Mouse (Mus musculus) thymus, postnatal 10 days (tissue): ENCODE data around the gene C1galt1c1.

Experiments used
- DNase-seq, 2 experiments: peaks; one replicate each; pipeline ENCODE4 v3.0.0; 2021; ENCODE audit warnings: low spot score in 2 of 2

C1galt1c1 gene

DNA sequence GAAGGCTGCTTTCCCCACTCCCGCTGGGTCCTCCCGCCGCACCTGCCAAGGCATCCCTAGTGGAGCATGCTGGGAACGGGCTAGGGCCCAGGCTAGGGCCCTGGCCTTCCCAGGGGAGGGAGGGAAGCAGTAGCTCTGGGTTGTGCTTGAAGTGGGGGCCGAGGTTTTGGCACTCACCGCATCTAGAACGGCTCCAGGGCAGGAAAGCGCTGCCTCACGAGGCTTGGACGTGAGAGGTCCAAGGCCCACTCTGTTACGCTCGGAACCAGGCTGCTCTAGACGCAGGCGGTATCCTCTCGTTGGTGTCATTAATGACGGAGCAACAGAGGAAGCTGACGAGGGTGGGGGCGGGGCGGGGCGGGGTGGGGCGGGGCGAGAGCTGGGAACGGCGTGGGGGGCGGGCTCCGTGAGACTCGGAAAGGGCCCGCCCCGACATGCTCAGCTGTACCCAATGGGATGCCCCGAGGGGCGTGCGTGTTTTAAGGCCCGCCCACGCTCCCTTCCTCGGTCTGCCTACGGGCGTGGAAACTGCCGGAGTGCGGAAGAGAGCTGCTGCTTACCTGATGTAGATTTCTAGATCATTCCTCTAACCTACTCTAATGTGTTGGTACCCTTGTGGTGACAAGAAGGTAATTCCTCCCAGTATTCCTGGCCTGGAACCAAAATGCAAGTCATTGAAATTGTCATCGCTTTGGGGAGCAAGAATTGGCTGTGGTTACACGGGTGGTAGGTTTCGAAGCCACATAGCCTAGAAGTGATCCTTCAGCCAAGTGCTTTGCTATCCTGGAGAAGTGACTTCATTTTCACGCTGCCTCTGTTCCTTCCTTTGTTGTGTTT is at the start of gene C1galt1c1:
Gene C1galt1c1, minus strand, starts transcription at position 287 of the 837 bp plus-strand sequence.
- DNase-seq, result peak; percentile 86 to 89

- no peak for DNase-seq
Measured at GRCm38 (mm10) chrX:38681972-38682371, 47.1 kb upstream of the C1galt1c1 start.

DNA sequence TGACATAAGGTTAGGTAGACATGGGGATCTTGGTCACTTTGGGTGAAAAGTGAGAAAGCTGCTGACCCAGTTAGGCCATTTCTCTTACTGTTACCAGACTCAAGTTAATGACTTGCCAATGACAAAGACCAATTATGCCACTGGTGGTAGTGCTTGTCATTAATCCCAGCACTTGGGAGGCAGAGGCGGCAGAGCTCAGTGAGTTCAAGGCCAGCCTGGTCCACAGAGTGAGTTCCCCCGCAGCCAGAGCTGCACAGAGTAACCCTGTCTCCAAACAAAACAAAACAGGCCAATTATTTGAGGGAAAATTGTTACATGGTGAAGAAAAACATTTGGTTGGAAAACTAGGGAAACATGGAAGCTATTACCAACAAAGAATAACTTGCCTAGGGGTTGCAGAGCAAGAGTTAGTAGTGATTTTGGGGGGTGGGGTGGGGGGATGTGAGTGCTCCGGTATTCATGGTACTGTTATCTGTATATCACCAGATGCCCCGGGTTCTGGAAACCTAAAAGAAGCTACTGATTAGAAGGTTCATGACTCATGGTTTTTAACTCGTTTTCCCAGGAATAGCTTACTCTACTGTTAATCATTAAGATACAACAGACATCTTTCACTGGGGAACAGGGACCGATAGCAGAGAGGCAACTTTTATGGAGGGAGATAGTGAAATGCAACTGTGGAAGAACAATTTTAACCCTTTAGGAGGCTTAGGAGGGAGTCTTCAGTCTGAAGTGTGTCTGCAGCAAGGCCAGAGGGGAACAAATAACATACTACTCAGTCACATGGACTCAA is 34.4 kb upstream of the C1galt1c1 start:
- no peak for DNase-seq

DNA sequence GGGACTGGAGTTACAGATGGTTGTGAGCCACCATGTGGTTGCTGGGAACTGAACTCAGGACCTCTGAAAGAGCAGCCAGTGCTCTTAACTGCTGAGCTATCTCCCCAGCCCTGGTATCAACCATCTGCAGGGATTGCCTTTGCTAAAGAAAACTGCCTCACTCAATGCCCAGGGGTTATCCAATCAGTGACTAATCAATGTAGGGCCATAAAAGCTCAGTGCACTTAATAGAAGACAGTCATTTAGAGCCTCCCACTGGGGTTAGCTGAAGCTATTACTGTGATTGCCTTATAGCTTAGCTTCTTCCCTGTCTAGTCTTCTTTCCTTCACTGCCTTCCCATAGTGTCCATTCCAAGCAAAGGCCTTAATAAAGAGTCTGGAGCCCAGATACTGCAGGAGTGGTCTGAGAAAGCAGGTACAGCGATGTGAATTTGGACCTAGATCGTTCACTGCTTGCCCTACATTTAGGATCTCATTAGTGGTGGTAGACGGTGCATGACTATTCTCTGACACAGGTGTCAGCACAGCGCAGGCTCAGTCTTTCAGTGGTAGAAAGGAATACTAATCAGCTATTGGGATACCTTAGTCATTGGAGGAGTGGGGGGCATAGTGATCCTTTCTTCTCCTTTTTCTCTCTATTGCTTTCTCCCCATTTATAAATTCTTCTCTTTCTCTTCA is 21.5 kb upstream of the C1galt1c1 start:
- DNase-seq, result no peak

GRCm38 (mm10) chrX:38654681-38655080 is 19.8 kb upstream of the C1galt1c1 start:
- no peak for DNase-seq

GRCm38 (mm10) chrX:38653181-38653580 is 18.3 kb upstream of the C1galt1c1 start:
- no peak for DNase-seq

GRCm38 (mm10) chrX:38651167-38651566 is 16.3 kb upstream of the C1galt1c1 start:
- DNase-seq, result no peak

DNA sequence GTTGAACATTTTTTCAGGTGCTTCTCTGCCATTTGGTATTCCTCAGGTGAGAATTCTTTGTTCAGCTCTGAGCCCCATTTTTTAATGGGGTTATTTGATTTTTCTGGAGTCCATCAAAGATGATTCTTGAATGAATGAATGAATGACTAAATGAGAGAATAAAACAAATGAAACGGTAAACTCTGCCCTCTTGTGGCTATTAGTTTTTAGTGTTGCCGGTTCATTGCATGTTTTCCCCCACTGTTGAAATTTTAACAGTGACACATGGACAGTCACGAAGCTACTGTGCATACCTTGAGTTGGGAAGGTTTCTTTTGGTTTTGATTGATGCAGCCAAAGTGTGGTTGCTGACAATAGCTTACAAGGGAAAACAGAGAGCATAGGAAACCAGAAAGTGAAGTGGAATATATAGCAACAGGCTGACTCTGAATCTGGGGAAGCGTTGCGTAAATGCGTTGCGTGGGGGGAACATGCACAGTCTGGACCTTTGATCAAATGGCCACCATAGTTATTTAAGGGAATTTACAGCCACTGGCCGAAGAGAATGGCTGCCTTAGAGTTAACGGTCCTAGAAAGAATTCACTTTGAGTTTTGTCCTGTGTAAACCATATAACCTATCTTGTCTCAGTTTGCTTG is 15.6 kb upstream of the C1galt1c1 start:
- DNase-seq, result no peak

GRCm38 (mm10) chrX:38642183-38642582 is 7.3 kb upstream of the C1galt1c1 start:
- no peak for DNase-seq

- DNase-seq, result no peak
Measured at GRCm38 (mm10) chrX:38641435-38641834, 6.5 kb upstream of the C1galt1c1 start.

- DNase-seq, result no peak
Measured at GRCm38 (mm10) chrX:38635638-38635931, 698 bp upstream of the C1galt1c1 start.

DNA sequence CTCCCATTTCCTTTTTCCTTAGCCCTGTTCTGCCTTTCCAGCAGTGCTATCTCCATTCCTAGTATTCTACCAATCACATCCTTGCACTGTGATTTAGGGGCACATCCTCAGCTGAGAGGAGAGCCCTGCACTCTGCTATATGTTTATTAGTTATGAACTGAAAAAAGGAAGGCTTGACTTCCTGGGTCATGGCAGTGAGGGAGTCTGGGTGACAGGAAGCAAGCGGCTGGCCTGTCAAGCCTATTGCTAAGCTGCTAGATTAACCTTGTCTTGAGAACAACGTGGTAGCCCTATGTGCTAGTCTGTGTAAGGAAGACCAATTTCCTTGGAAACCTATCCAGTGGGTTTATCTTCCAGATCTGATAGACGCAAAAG is 33.9 kb downstream of the C1galt1c1 start:
- peak; percentile 3 to 9 for DNase-seq

DNA sequence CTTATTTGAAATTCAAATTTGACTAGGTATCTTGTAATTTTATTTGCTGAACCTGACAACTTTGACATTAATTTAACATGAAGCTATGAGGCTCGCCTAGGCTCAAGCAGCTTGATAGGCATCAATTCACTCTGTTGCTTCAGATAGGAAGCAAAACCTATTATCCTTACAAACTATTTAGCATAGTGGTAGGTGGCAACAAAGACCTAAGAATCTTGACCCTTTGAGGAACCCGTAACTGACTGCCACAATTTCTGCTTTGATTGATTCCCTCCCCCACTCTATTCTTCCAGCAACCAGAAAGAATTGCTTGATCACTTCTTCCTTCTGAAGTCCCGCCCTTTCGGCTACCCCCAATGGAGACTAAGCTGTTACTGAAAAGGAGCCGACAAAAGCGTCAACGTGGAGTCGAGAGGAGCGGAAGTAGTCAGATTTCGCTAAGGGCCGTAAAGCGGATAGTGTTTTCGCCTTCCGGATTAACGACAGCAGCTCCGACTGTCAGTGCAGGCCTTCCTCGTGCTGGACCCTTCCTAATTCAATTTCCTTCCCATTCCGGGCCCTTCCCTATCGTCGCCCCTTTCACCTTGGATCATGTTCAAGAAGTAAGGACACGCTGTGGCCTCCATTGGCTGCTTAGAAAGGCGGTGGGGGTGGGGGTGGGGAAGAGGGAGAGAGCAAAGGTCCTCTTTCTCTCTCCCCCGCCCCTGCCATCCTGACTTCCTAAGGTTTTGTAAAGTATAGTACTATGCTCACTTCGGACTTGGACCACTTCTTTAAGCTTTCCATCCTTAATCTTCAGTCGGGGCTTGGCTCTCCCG is 34.5 kb downstream of the C1galt1c1 start, which contains the start of gene Mcts1:
Gene Mcts1, plus strand, starts transcription at position 402 of the 818 bp plus-strand sequence.
- DNase-seq, result peak; percentile 50 to 58

DNA sequence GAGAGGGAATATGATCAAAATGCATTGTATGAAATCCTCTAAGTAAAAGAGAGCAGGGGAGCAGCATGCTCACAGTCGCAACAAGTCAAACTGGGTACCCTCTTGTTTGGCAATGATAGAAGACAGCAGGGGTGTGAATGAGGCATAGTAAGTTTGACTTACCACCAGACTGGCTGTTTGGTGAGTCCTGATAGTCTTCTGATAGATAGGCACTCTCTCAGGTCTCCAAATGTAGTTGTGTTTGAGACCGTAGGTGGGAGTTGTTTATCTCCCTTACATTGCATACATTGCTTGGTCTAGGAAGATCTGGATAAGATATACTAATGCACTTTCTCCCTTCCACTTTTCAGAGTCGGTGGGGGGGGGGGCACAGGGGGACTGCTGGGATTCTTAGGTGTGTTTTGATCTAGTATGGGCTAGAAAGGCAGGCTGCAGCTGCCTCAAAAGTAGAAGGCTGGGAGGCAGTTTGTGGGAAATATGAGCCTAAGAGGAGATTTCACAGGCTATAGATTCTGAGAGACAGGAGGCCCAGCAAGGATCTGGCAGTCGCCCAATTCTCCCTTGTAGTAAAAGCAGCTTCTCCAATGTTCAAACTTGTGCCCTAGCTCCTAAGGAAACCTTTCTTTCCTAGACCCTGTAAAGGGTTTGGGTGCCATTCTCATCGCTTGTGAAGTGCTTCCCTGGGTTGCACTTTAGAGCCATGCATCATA is 41.6 kb downstream of the C1galt1c1 start:
- no peak for DNase-seq

DNA sequence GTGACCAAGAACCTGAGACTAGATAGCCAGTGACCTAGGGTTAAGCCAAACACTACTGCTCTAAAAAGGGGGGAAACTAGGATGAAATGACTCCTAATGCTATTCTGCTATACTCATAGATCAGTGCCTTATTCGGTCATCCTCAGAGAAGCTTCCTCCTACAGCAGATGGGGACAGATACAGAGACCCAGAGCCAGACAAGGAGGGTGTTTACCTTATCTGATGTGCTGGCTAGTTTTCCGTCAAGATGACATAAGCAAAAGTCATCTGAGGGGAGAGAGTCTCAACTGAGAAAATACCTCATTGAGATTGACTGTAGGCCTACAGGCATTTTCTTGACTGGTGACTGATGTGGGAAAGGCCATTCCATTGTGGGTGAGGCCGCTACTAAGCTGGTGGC is 43.1 kb downstream of the C1galt1c1 start:
- DNase-seq, result no peak

DNA sequence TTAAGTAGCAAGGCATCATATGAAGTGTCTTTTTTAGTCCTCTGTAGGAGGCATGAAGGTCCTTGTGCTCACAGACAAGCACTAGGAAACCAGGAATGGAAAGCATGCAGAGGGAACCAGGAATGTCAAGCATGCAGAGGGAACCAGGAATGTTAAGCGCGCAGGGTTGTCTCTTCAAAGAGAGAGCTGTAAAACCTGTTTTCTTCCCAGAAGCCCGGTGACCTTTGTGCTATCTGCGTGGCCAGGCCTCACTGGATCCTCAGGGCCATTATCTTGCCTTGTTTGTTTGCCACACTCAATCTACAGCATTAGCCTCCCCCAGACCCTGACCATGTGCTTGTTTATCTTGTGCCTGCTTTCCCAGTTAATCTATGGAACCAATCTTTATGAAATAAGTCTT is 45.1 kb downstream of the C1galt1c1 start:
- no peak for DNase-seq

DNA sequence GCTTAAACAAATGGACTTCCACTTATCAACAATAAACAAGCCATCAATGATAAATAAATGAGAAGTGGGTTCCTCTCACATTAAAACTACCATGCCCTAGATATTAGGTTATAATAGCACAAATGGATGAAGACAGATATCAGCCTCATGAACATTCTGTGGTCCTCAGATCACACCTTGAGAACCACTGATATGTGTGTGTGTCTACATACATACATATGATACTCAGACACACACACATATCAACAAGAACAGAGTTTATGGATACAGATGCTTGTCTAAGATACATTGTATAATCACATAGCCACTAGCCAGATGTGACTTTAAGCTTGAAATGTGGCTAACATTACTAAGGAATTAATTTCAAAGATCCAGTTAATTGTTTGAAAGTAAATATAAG is 51.6 kb downstream of the C1galt1c1 start:
- DNase-seq, result no peak

- DNase-seq, result no peak
Measured at GRCm38 (mm10) chrX:38581140-38581539, 53.7 kb downstream of the C1galt1c1 start.
